Mouse (Mus musculus) midbrain, postnatal 0 days (tissue): ENCODE data around the gene Slc1a3. TPM values are rescaled to one million over a fixed set of nuclear protein-coding genes. Genes with fewer than 3 reads are reported as not detected.

Experiments used
- ATAC-seq: fragments of 200-750 bp; cut with Nextera tagmentation; 2 replicates; pipeline ENCODE4 v1.8.0; 2017; ENCODE audit warnings: moderate number of reproducible peaks, mild to moderate bottlenecking, moderate TSS enrichment, moderate library complexity; ENCODE audit not compliant: low FRiP score
- DNase-seq: peaks from one replicate; pipeline ENCODE4 v3.0.0-alpha.2; 2015; ENCODE audit warnings: low spot score
- H3K27ac ChIP-seq: fragments of 300-500 bp; sonication (generic); 2 replicates; pipeline ENCODE4 v1.5.1; 2014; ENCODE audit warnings: low read depth, mild to moderate bottlenecking, low read length, mixed read lengths
- H3K27me3 ChIP-seq: fragments of 300-500 bp; sonication (generic); 2 replicates; pipeline ENCODE4 v1.6.1; 2014; ENCODE audit warnings: low read length, control low read depth, mixed read lengths; ENCODE audit not compliant: insufficient read depth
- H3K36me3 ChIP-seq: fragments of 300-500 bp; sonication (generic); 2 replicates; pipeline ENCODE4 v1.6.1; 2014; ENCODE audit warnings: low read length, control low read depth, mixed read lengths; ENCODE audit not compliant: insufficient read depth
- H3K4me1 ChIP-seq: fragments of 300-500 bp; sonication (generic); 2 replicates; pipeline ENCODE4 v1.6.1; 2014; ENCODE audit warnings: mild to moderate bottlenecking, control low read depth, antibody characterized with exemption, low read length, mixed read lengths; ENCODE audit not compliant: insufficient read depth
- H3K4me2 ChIP-seq: fragments of 300-500 bp; sonication (generic); 2 replicates; pipeline ENCODE4 v1.6.1; 2014; ENCODE audit warnings: low read depth, mild to moderate bottlenecking, low read length, mixed read lengths; ENCODE audit not compliant: poor library complexity, severe bottlenecking
- H3K4me3 ChIP-seq: fragments of 300-500 bp; sonication (generic); 2 replicates; pipeline ENCODE4 v1.5.1; 2014; ENCODE audit warnings: low read depth, mild to moderate bottlenecking, low read length, moderate library complexity
- H3K9ac ChIP-seq: fragments of 300-500 bp; sonication (generic); replicated peaks from 2 replicates; pipeline ENCODE4 v1.6.1; 2014; ENCODE audit warnings: mild to moderate bottlenecking, low read length, moderate library complexity, mixed read lengths; ENCODE audit not compliant: poor library complexity, severe bottlenecking
- H3K9me3 ChIP-seq: fragments of 300-500 bp; sonication (generic); 2 replicates; pipeline ENCODE4 v1.6.1; 2016; ENCODE audit warnings: low read length, control low read depth
- CTCF ChIP-seq: IDR thresholded peaks from 2 replicates; pipeline ENCODE4 v1.5.1; 2016; ENCODE audit warnings: antibody characterized with exemption, mild to moderate bottlenecking
- WGBS: fragments of 180-500 bp; shearing (Covaris S2); extraction: QIAGEN DNeasy Blood & Tissue Kit; methylation state at CpG from one replicate; pipeline ENCODE4 v1.1.7; 2014; 5-methylcytosine and 5-hydroxymethylcytosine counted together
- polyA plus RNA-seq: library from polyadenylated mRNA; unstranded; fragments of >200 nt; fragmentation: Nextera tagmentation; extraction: Ambion mirVana; gene quantifications from 2 replicates; pipeline ENCODE4 v1.2.1, GENCODE M21; 2015
- total RNA-seq: library from RNA; depleted of rRNA; stranded (reverse); fragments of >200 nt; gene quantifications from 2 replicates; pipeline ENCODE4 v1.2.3, GENCODE M21; 2014

The Slc1a3 gene
- total and polyA plus RNA-seq, 2 experiments from 2014 or later: 147 to 195 TPM

GRCm38 (mm10) chr15:8721746-8722145 lies 11.2 kb upstream of the Slc1a3 start:
- Histone ChIP-seq H3K27ac (no peak overlapping the region), H3K4me2 (no peak overlapping the region), H3K9ac (no peak overlapping the region), H3K4me1 (no peaks in the 10 kb centered on the region), H3K27me3 (no peaks in the 10 kb centered on the region), H3K4me3 (no peak overlapping the region), H3K9me3 (no peaks in the 10 kb centered on the region), H3K36me3 (no peaks in the 10 kb centered on the region)
- ATAC-seq: no peak
- no peak for TF ChIP-seq CTCF
- 96% methylated on average over 3 of the region's 3 CpGs for WGBS
- DNase-seq: no peak

DNA sequence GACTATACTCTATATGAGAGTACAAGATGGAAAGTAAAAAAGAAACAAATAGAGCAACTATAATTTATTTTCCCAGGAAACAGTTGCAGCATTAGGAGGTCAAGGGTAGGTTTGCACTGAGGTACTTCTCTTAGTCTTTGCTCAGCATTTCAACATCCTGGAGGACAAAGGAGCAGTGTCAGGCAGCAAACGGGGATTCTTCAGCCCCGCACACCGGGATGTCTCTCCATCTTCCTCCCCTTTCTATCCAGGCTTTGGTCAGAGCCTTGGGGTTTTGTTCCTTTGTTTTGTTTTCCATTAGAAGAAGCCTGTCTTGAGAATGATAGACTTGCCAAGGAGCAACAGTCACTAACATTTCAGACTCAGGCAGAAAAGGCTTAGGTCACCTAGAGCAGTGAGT lies 10.4 kb upstream of the Slc1a3 start:
- Histone ChIP-seq H3K4me3 (no peak overlapping the region), H3K4me1 (no peaks in the 10 kb centered on the region), H3K36me3 (no peaks in the 10 kb centered on the region), H3K9me3 (no peaks in the 10 kb centered on the region), H3K4me2 (no peak overlapping the region), H3K9ac (no peak overlapping the region), H3K27ac (no peak overlapping the region), H3K27me3 (no peaks in the 10 kb centered on the region)
- DNase-seq: no peak
- 25% methylated on average over 3 of the region's 3 CpGs for WGBS
- ATAC-seq: no peak
- no peak for TF ChIP-seq CTCF

DNA sequence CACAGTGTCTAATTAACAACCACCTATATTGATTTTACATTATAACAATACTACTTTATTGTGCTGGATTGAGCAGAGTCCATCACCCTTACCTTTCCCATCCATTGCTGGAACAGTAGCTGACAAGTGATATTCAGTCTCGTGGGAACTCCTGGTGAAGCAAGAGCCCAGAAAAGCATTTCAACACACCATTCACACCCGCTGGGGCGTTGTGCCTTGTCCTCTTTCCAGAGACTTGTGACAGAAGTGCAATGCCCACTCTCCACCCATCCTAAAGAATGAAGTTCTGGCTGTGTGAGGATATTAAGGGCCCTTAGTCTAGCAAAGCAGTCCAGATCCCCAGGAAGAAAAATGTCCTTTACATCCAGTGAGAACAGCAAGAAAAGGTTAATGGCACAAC lies 7.9 kb upstream of the Slc1a3 start:
- Histone ChIP-seq H3K4me3 (no peak overlapping the region), H3K4me2 (no peak overlapping the region), H3K4me1 (no peaks in the 10 kb centered on the region), H3K27me3 (no peaks in the 10 kb centered on the region), H3K9ac (no peak overlapping the region), H3K36me3 (no peaks in the 10 kb centered on the region), H3K27ac (no peak overlapping the region), H3K9me3 (no peaks in the 10 kb centered on the region)
- no peak for DNase-seq
- WGBS: 80% methylated on average over 3 of the region's 3 CpGs
- TF ChIP-seq CTCF: no peak
- ATAC-seq: no peak

DNA sequence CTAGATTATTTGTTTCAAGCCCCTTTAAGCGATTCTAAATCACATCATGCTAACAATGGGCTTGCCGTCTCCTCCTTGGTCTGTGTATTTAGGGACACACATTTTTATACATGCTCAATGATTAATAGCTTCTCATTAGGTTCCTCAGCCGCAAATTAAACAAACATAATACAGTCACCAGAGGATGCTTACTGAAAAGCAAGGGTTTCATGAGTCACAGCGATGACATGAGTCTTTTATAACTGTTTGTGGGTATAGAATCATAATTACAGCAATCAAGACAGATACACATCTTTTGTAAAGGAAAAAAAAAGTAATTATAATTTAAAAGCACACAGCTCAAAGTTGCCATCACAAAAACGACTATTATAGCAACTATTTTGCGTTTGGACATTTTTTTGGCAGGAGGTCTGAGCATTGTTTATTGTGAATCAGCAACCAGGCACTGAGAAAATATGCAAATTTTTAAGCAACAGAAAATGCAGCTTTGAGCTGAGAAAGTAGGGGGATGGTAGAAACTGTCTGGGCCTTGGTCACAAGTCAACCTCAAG lies 6.5 kb upstream of the Slc1a3 start:
- ATAC-seq: no peak; the same call in 1 of the 2 replicates
- H3K36me3 ChIP-seq: no peaks in the 10 kb centered on the region
- no peaks in the 10 kb centered on the region for H3K9me3 ChIP-seq
- 25% methylated on average over 6 of the region's 6 CpGs for WGBS
- peak; percentile 64 for DNase-seq
- TF ChIP-seq CTCF: no peak
- H3K4me2 ChIP-seq: no peak overlapping the region
- no peak overlapping the region for H3K27ac ChIP-seq
- no peak overlapping the region for H3K9ac ChIP-seq
- no peak overlapping the region for H3K4me3 ChIP-seq
- no peaks in the 10 kb centered on the region for H3K4me1 ChIP-seq
- no peaks in the 10 kb centered on the region for H3K27me3 ChIP-seq

DNA sequence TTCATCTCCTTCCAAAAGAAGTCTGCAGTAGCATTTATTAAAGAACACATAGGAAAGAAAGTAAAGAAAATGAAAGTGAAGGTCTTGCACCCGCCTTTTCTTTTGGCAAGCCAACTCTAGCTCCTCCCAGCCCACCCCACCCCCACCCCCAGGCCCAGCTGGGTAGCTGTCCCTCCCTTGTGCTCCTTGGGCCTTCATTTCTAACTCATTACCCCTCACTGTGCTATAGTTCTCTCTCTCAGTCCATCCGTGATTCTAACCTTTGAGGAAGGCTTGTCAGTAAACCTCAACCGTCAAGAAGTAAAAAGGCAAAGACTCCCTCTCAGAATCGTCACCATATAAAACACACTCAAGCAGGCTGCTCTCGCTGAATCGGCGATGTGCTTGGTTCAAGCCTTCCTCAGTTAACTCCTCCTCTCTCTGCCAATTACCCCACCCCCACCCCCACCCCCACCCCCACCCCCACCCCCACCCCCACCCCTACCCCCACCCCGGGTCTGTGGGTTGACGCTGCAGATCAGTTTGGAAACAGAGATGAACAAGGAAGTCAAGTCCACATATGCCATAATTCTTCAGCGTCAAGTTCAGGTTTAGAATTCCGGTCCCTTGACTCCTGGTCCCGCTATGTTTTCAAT lies 5.9 kb upstream of the Slc1a3 start:
- Histone ChIP-seq H3K4me2 (no peak overlapping the region), H3K36me3 (no peaks in the 10 kb centered on the region), H3K4me3 (no peak overlapping the region), H3K27me3 (no peaks in the 10 kb centered on the region), H3K9ac (no peak overlapping the region), H3K27ac (no peak overlapping the region), H3K4me1 (no peaks in the 10 kb centered on the region), H3K9me3 (no peaks in the 10 kb centered on the region)
- TF ChIP-seq CTCF: no peak
- 0 out of 2 replicates have a peak, but pooled peaks have one; percentile 20 for ATAC-seq
- WGBS: 12% methylated on average over 12 of the region's 12 CpGs
- DNase-seq: no peak

DNA sequence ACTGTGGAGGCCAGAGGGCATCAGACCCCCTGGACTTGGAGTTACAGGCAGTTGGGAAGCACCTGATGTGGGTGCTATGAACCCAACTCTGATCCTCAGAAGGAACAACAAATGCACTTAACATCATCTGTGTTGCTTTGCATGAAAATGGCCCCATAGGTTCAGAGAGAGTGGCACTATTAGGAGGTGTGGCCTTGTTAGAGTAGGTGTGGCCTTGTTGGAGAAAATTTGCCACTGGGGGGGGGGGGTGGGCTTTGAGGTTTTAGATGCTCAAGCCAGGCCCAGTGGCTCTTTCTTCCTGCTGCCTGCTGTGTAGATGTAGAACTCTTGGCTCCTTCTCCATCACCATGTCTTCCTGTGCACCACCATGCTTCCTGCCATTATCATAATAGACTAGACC lies 5.1 kb upstream of the Slc1a3 start:
- Histone ChIP-seq H3K9ac (no peak overlapping the region), H3K9me3 (no peaks in the 10 kb centered on the region), H3K36me3 (no peaks in the 10 kb centered on the region), H3K27me3 (no peaks in the 10 kb centered on the region), H3K4me2 (no peak overlapping the region), H3K4me3 (no peak overlapping the region), H3K27ac (no peak overlapping the region), H3K4me1 (no peaks in the 10 kb centered on the region)
- no peak for ATAC-seq
- no peak for TF ChIP-seq CTCF
- DNase-seq: no peak
